Mouse (Mus musculus) olfactory bulb, adult 2 months (tissue): Measurements from ENCODE around the gene Dlgap1.

Experiments
- CTCF ChIP-seq: fragments of 200-500 bp; IDR thresholded peaks from 2 replicates; pipeline ENCODE4 v1.5.1; 2012; ENCODE audit warnings: low read depth, mild to moderate bottlenecking, low read length, moderate library complexity; ENCODE audit not compliant: insufficient read depth
- POLR2A ChIP-seq: fragments of 200-500 bp; IDR thresholded peaks from 2 replicates; pipeline ENCODE4 v1.6.1; 2012; ENCODE audit warnings: mild to moderate bottlenecking, low read depth, low read length, moderate library complexity; ENCODE audit not compliant: insufficient read depth

DNA sequence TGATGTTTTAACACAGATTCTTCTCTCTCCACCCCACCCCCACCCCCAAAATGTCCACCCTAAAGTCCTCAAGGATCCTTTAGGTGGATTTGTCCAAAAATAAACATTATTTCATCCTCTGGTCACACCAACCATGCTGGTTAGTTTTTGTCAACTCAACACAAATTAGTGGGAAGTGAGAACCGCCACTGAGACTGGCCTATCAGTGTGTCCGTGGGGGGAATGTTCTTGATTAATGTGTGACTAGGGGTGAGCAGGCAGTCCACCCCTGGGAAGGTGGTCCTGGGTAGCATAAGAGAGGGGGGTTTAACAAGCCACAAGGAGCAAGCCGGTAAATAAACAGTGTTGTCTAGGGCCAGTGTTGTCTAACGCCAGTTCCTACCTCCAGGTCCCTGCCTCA is 862.7 kb downstream of the Dlgap1 start:
- TF ChIP-seq POLR2A (no peak), CTCF (no peak)
